Mouse (Mus musculus) CH12F3 (cell line): Measurements from ENCODE around the gene Syngr1.
"Not testable (repeated sequence)": the region's sequence is repeated elsewhere in the genome, so short reads cannot be mapped to it uniquely, and the experiment has no call there.

ENCODE experiments used
- in situ Hi-C: fragments of 300-500 bp; cut with MboI; formaldehyde crosslinking; loops from 2 replicates; pipeline ENCODE4 v1.14.3; 2020; ENCODE audit warnings: low sequenced_read_pairs

Syngr1 gene

GRCm38 (mm10) chr15:80111436-80111835 lies 20.3 kb downstream of the Syngr1 start:
- in situ Hi-C loops, result no loop called here

- in situ Hi-C loops, result no loop called here
These were observed 21.4 kb downstream of the Syngr1 start for GRCm38 (mm10) chr15:80112499-80112898.

- in situ Hi-C loops, result no loop called here
These were observed 23.3 kb downstream of the Syngr1 start for GRCm38 (mm10) chr15:80114414-80114813.

- in situ Hi-C loops, result no loop called here
These were observed 24.1 kb downstream of the Syngr1 start for GRCm38 (mm10) chr15:80115256-80115655.

GRCm38 (mm10) chr15:80115866-80116794 lies 25.0 kb downstream of the Syngr1 start:
- in situ Hi-C loops, result no loop called here

- in situ Hi-C loops, result no loop called here
These were observed 26.0 kb downstream of the Syngr1 start for GRCm38 (mm10) chr15:80117154-80117553.

- in situ Hi-C loops, result no loop called here
These were observed 27.9 kb downstream of the Syngr1 start for GRCm38 (mm10) chr15:80119076-80119475.

- in situ Hi-C loops, result no loop called here
These were observed 30.7 kb downstream of the Syngr1 start for GRCm38 (mm10) chr15:80121721-80122325.

- in situ Hi-C loops, result not testable (repeated sequence)
These were observed 31.3 kb downstream of the Syngr1 start for GRCm38 (mm10) chr15:80122431-80122830.

- in situ Hi-C loops, result no loop called here
These were observed 33.5 kb downstream of the Syngr1 start for GRCm38 (mm10) chr15:80124651-80125050.

GRCm38 (mm10) chr15:80127191-80127590 lies 36.1 kb downstream of the Syngr1 start:
- in situ Hi-C loops, result no loop called here

GRCm38 (mm10) chr15:80129982-80130381 lies 38.8 kb downstream of the Syngr1 start:
- in situ Hi-C loops, result no loop called here

GRCm38 (mm10) chr15:80130689-80131088 lies 39.6 kb downstream of the Syngr1 start:
- in situ Hi-C loops, result no loop called here

GRCm38 (mm10) chr15:80131421-80131820 lies 40.3 kb downstream of the Syngr1 start:
- in situ Hi-C loops, result no loop called here

GRCm38 (mm10) chr15:80132452-80132851 lies 41.3 kb downstream of the Syngr1 start:
- in situ Hi-C loops, result no loop called here

GRCm38 (mm10) chr15:80132993-80133586 lies 42.0 kb downstream of the Syngr1 start, which contains the start of gene Tab1:
Tab1 (plus strand) TSS chr15:80133127.
- in situ Hi-C loops, result no loop called here

GRCm38 (mm10) chr15:80133682-80134449 lies 42.7 kb downstream of the Syngr1 start:
- in situ Hi-C loops, result no loop called here

- in situ Hi-C loops, result no loop called here
These were observed 43.3 kb downstream of the Syngr1 start for GRCm38 (mm10) chr15:80134450-80134847.

- in situ Hi-C loops, result no loop called here
These were observed 44.4 kb downstream of the Syngr1 start for GRCm38 (mm10) chr15:80135499-80135898.

GRCm38 (mm10) chr15:80136645-80137044 lies 45.5 kb downstream of the Syngr1 start:
- in situ Hi-C loops, result no loop called here
